Mouse (Mus musculus): ENCODE data around the gene Nanos3. TPM values are rescaled to one million over a fixed set of nuclear protein-coding genes. Genes with fewer than 3 reads are reported as not detected.

Gene Nanos3
- total RNA-seq (2021), result 1 to 10 TPM in 1 of 2 experiments, under 1 TPM in 1; 0.96 to 2.3 TPM
- long read RNA-seq, experiment 1, partial matches to known transcripts, result 0 of 2 reads
- long read RNA-seq, experiment 1, other reads (novel, unspliced or antisense), result 2 of 2 reads
- long read RNA-seq, experiment 2, partial matches to known transcripts, result 0 of 1 reads
- long read RNA-seq, experiment 2, other reads (novel, unspliced or antisense), result 1 of 1 reads

DNA sequence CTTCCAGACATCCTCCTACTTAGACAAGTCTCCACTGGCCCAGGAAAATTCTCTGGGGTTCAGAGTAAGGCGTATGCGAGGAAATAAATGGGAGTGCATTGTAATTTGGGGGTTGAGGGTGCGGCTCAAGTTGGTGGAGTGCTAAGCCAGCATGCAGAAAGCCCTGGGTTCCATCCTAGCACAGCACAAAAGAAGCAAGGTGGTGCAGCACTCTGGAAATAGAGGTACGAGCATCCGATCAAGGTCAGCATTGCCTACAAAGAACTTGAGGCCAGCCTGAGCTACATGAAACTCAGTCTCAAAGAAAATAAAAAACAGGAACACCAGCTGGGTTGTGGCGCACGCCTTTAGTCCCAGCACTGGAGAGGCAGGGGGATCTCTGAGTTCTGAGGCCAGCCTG, at the start of gene Nanos3:
Gene Nanos3, minus strand, starts transcription at position 101 of the 400 bp plus-strand sequence.
- DNase-seq, result no peak

GRCm38 (mm10) chr8:84233055-84233454, 48.0 kb upstream of the Nanos3 start:
- peak; percentile 44 for DNase-seq

DNA sequence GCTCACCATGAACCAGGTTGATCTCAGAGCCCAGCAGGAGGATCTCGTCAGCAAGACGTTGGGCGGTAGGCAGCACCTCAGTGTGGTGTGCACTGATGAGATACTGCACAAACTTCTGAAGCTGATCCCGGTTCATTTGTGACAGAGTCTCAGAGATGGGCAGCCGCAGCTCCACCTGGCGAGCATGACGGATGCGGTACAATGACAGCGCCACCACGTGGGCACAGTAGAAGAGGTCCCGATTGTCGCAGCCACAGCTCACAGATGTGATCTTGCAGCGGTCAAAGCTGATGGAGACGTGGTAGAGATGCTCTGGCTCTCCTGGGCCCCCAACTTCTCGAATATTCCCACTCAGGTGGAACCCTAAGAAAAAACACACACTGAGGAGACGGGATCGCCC, 45.7 kb upstream of the Nanos3 start:
- DNase-seq, result no peak

GRCm38 (mm10) chr8:84223322-84224029, 38.5 kb upstream of the Nanos3 start:
- DNase-seq, result peak; percentile 58

DNA sequence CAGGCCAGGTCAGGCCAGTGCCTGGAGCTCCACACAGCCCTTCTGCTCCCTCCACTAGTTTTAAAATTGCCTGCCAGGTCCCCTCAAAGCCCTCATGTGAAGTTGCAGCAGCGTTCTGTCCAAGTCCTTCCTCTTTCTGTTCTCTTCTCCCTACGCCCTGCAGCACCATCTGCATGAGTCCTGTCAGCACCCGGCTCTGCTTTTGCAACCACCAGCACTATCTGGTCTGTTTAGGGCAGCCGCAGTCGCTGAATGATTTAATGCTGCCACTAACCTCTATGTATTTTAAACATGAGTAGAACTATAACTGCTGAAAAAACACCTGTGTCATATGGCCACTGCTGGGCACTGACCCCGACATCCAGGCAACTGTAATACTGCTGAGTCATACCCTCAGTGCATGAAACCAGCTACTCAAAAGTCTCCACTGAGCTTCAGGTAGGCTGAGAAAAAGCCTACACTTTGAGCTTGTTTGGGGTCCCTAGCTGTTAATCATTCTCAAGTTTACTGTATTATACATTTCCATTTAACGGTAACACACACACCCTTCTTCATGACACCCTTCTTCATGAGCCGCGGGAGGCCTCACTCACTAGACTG, 37.6 kb upstream of the Nanos3 start:
- DNase-seq, result no peak

DNA sequence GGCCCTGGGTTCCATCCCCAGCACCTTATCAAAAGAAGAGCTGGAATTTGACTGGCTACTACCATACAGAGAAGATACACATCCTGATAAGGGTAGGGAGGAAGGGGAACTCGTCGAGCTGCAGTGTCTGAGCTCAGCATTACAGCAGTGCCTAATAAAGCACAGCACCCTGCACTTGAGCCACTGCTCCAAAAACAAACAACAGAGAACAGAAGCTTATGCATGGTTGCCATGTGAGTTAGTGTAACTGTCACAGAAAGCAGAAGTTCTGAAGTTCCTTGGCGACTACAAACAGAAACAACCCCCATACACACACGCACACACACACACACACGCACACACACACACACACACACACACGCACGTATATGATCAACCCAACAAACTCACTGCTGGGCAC, 35.1 kb upstream of the Nanos3 start:
- no peak for DNase-seq

DNA sequence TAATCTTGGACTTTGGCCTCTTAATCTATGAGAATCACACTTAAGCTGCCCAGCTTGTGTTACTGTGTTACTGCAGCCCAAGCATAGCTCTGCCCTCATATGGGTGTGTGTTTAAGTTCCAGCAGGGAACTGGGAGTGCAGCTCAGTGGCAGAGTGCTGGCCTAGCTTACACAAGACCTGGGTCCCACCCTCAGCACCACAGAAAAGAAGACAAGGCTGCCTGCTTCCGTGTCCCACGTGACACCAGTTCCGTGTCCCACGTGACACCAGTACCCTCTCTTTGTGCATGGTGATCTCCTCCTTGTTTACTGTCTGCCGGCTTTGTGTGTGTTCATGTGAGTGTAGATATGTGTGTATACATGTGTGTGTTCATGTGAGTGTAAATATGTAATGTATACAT, 33.1 kb upstream of the Nanos3 start:
- no peak for DNase-seq

DNA sequence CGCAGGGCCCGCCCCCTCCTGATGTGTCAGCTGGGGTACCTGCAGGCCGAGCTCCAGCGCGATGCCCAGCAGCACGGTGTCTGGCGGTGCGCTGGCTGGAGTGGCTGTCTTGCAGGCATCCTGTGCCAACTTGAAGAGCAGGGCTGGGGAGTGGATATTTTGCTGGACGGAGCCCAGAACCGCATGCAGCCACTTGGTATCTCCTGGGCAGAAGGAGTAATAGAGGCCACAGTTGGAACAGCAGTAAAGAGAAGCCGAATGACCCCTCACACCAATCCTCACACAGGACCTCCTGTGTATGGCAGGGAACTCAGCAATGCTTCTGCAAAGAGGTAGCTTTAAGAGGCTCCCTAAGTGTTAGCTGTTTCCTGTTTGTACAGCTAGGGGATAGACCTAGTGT, 32.2 kb upstream of the Nanos3 start:
- no peak for DNase-seq

DNA sequence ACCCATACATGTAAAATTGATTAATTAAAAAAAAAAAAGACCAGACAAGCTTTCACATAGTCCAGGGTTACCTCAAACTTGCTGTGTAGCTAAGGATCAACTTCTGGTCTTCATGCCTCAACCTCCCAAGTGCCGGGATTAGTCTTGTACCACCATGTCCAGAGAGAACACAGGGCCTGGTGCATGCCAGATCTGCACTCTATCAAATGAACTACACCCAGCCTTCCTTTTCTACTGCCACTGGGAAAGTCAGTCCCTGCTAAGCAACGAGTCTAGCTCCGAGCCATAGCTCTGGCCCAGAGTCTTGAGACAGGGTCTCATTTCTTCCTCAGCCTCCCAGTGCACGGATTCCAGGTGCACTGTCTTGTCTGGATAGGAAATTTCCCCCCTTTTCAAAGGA, 28.3 kb upstream of the Nanos3 start:
- DNase-seq, result no peak

- DNase-seq, result no peak
Observed at GRCm38 (mm10) chr8:84211881-84212563, 27.0 kb upstream of the Nanos3 start.

GRCm38 (mm10) chr8:84211202-84211601, 26.2 kb upstream of the Nanos3 start:
- DNase-seq, result no peak

DNA sequence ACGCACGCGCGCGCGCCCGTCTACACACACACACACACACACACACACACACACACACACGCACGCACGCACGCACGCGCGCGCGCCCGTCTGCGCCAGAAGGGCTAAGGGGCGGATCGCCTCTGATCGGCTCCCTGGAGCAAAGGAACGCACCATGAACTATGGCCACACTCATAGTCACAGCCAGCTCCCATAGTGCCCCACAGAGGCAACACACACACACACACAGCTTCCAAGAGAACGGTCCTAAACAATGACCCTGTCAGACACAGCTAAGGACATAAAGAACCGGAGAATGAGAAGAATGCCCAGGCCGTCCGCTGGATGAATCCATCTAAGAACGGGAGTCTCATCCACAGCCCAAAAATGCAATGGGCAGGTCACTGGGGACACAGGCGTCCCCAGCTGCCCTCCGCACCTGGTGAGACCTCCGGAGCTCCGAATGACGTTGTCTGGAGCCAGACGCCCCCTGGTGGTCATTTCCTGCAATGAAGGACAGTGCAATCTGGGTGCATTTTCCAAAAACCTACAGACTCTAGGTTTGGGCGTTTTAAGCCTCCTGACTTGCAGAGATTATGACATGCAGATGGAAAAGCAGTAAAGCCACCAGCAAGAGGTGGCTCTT, 25.3 kb upstream of the Nanos3 start:
- DNase-seq, result peak; percentile 91

DNA sequence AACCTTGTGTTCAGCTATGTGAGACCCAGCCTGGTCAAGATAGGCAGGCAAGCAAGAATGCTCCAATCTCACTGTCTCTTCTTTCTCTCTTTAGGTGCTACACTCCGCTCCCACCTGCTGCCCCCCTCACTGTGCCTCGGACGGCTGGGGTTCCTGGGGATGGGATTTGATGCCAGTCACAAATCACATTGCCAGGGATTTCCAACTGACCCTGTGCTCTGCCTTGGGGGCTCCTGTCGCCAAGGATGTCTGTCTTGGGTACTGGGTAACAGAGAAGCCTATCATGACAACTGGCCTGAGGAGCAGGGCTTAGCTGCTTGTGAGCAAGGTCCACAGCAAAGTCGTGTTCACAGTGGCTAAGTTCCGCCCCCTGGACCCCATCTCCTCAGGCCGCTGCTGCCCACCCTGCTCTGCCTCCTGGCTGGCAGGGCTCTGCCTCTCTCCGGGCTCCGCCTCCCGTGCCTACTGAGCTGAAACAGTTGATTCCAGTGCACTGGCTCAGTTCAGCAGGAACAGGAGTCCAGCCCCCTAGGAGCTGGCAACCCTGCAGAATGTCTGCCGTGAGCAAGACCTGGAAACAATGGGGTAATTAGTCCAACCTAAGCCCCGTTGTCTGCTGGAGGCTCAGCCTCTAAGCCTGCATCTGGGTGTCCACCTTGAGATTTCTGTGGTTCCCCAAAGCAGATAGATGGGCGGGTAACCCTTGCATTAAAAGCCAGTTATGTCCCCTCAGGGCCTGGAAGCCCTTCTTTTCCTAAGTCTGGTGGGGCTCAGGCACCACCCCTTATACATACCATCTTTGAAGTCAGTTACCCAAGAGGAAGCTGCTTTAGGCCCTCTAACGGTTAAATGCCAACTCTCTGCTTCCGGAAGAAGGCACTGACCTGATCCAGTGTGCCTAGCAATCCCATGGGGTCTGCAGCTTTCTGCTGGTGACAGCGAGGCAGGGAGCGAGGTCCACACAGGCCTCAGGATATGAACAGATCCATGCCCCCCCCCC, 23.7 kb upstream of the Nanos3 start:
- DNase-seq, result peak; percentile 29

DNA sequence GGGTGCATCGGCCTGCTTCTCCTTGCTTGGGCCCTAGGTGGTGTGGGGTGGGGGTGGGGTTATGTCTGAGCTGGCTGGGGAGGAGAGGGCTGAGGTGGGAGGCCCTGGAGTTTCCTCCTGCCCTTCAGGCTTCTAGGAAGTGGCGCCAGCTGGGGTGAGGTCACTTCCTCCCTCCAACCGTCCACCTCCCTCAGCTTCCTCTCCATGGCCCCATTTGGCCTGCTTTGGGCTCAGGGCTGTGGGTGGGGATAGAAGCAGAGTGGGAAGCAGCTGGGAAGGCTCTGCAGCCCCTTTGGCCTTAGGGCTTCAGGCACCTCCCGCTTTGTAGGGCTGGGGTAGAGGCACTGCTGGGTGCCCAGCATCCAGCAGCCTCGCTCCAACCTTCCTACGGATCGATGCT, 22.8 kb upstream of the Nanos3 start:
- DNase-seq, result peak; percentile 71

DNA sequence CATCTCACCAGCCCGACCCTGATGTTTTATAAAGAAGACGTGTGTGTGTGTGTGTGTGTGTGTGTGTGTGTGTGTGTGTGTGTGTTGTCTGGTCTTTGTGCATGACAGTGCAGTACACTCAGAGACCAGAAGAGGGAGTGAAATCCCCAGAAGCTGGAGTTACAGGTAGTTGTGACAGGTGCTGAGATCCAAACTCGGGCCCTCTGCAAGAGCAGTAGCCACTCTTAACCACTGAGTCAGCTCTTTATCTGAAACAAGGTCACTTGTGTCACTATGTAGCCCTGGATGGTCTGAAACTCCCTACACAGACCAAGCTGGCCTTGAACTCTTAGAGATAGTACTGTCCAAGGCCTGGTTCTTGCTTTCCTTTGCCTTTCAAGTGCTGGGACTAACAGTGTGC, 21.6 kb upstream of the Nanos3 start:
- no peak for DNase-seq

DNA sequence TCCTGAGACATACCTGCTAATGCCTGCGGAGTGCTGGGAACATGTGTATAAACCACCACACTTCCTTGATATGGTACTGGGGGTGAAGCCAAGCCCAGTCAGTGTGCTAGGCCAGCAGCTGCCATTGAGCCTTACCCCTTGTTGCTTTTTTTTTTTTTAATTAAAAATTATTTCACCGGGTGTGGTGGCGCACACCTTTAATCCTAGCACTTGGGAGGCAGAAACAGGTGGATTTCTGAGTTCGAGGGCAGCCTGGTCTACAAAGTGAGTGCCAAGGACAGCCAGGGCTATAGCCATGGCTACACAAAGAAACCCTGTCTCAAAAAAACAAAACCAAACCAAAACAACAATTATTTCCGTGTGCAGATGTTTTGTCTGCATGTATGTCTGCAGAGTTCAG, 20.1 kb upstream of the Nanos3 start:
- DNase-seq, result no peak

DNA sequence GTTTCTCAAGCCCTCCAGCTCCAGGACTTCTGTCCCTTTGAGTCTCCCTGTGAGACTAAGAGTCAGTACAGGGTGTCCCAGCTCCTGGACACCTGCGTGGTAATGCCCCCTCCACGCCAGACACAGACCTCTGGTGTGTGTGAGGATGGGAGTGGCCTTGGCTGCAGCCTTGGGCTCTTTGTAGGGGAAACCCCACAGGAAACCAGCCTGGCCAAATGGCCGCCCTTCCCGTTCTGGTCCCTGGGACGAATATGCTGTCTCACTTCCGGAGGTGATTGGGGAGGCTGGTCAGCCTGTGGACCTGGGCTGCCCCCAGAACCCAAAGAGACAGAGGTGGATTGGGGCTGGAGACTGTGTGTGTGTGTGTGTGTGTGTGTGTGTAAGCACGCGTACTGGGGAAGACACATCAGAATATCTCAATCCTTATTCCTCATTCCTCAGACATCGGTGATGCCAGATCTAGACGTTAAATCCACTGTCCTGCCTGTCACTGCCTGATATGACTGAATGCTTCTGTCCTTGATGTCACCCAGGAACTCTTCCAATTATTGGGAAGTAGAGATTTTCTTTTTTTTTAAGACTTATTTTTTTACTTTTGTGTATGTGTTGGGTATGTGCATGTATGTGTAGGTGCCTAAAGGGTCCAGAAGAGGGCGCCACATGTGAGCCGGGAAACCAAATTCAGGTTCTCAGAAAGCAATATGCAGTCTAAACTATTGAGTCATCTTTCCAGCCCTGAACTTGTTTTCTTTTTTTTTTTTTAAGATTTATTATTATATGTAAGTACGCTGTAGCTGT, 19.2 kb upstream of the Nanos3 start:
- peak; percentile 84 for DNase-seq

GRCm38 (mm10) chr8:84202938-84203917, 18.2 kb upstream of the Nanos3 start:
- peak; percentile 92 for DNase-seq

GRCm38 (mm10) chr8:84202466-84202865, 17.4 kb upstream of the Nanos3 start:
- peak; percentile 78 for DNase-seq
